Mouse (Mus musculus): ENCODE measurements around the gene Dlg1. TPM values are rescaled to one million over a fixed set of nuclear protein-coding genes. Genes with fewer than 3 reads are reported as not detected.

Gene Dlg1
- polyA plus RNA-seq, 1 experiment = 24.6 TPM

- Histone ChIP-seq H3K4me1 (ENCODE audit: control insufficient read depth, insufficient read depth, low read length) (no peaks in the 10 kb centered on the region), H3K27me3 (replicated peaks; ENCODE audit: control insufficient read depth, insufficient read depth, low read length) (no peaks in the 10 kb centered on the region), H3K4me3 (ENCODE audit: insufficient read depth, low read depth, low read length) (no peak overlapping the region), H3K27ac (ENCODE audit: insufficient read depth, low read depth, low read length) (no peak overlapping the region), H3K36me3 (ENCODE audit: control insufficient read depth, insufficient read depth, low read length) (no peaks in the 10 kb centered on the region)
- 54% methylated on average over 2 of the region's 2 CpGs for WGBS
- TF ChIP-seq CTCF (conservative IDR thresholded peaks at IDR 0.05; ENCODE audit: insufficient read depth, insufficient read length, low read depth, low read length) (no peak), POLR2A (IDR thresholded peaks at IDR 0.05; ENCODE audit: low read depth, low read length) (no peak)
- no peak for DNase-seq
Measured at GRCm38 (mm10) chr16:31655531-31655930, 7.7 kb upstream of the Dlg1 start.

GRCm38 (mm10) chr16:31657502-31657901 lies 5.7 kb upstream of the Dlg1 start:
- no peaks in the 10 kb centered on the region for H3K36me3 ChIP-seq (ENCODE audit: control insufficient read depth, insufficient read depth, low read length)
- 33% methylated on average over 2 of the region's 2 CpGs for WGBS
- H3K4me3 ChIP-seq (ENCODE audit: insufficient read depth, low read depth, low read length) = no peak overlapping the region
- H3K27me3 ChIP-seq (replicated peaks; ENCODE audit: control insufficient read depth, insufficient read depth, low read length) = no peaks in the 10 kb centered on the region
- H3K27ac ChIP-seq (ENCODE audit: insufficient read depth, low read depth, low read length) = no peak overlapping the region
- H3K4me1 ChIP-seq (ENCODE audit: control insufficient read depth, insufficient read depth, low read length) = no peaks in the 10 kb centered on the region
- TF ChIP-seq CTCF (conservative IDR thresholded peaks at IDR 0.05; ENCODE audit: insufficient read depth, insufficient read length, low read depth, low read length) = no peak
- no peak for TF ChIP-seq POLR2A (IDR thresholded peaks at IDR 0.05; ENCODE audit: low read depth, low read length)
- DNase-seq = no peak

DNA sequence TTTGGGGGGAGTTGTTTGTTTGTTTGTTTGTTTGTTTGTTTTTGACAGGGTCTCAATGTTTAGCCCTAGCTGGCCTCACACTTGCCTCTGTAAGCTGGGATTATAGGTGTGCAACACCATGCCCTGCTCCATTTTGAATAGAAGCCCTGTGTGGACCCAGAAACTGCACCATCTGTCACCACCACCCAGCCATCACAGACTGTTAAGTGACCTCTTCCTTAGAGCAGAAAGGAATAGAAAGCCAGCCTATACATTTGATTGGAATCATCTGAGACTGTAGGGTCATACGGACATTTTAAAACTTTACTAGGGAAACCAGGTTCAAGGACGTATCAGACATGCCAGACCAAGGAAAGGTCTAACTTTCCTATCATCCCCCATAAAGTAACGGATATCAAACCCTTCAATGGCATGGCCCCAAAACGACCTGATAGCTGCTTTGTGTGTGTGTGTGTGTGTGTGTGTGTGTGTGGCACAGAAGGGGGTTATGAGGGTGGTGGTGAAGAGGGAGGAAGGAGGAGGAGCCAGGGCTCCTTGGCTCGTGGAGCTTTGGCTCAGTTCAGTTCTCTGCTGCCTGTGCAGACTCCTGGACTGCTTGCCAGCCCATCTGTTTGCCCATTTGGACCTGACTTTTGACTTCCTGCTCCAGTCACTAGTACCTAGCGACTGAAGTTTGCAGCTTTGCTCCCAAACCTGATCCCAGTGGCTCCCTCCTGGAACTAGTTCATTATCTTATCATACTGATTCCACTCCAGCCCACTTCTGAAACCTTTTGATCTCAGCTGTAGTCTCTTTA lies 4.5 kb upstream of the Dlg1 start:
- peak; percentile 66 for DNase-seq
- Histone ChIP-seq H3K27me3 (replicated peaks; ENCODE audit: control insufficient read depth, insufficient read depth, low read length) (no peaks in the 10 kb centered on the region), H3K36me3 (ENCODE audit: control insufficient read depth, insufficient read depth, low read length) (no peaks in the 10 kb centered on the region), H3K4me3 (ENCODE audit: insufficient read depth, low read depth, low read length) (no peak overlapping the region), H3K27ac (ENCODE audit: insufficient read depth, low read depth, low read length) (no peak overlapping the region), H3K4me1 (ENCODE audit: control insufficient read depth, insufficient read depth, low read length) (no peaks in the 10 kb centered on the region)
- 60% methylated on average over 6 of the region's 6 CpGs for WGBS
- TF ChIP-seq POLR2A (IDR thresholded peaks at IDR 0.05; ENCODE audit: low read depth, low read length) (no peak), CTCF (conservative IDR thresholded peaks at IDR 0.05; ENCODE audit: insufficient read depth, insufficient read length, low read depth, low read length) (no peak)

GRCm38 (mm10) chr16:31659453-31659852 lies 3.8 kb upstream of the Dlg1 start:
- no peak for DNase-seq
- TF ChIP-seq POLR2A (IDR thresholded peaks at IDR 0.05; ENCODE audit: low read depth, low read length) = no peak
- TF ChIP-seq CTCF (conservative IDR thresholded peaks at IDR 0.05; ENCODE audit: insufficient read depth, insufficient read length, low read depth, low read length) = no peak
- Histone ChIP-seq H3K4me1 (ENCODE audit: control insufficient read depth, insufficient read depth, low read length) (no peaks in the 10 kb centered on the region), H3K27me3 (replicated peaks; ENCODE audit: control insufficient read depth, insufficient read depth, low read length) (no peaks in the 10 kb centered on the region), H3K4me3 (ENCODE audit: insufficient read depth, low read depth, low read length) (no peak overlapping the region), H3K27ac (ENCODE audit: insufficient read depth, low read depth, low read length) (no peak overlapping the region), H3K36me3 (ENCODE audit: control insufficient read depth, insufficient read depth, low read length) (no peaks in the 10 kb centered on the region)
- WGBS = 75% methylated on average over 5 of the region's 5 CpGs

DNA sequence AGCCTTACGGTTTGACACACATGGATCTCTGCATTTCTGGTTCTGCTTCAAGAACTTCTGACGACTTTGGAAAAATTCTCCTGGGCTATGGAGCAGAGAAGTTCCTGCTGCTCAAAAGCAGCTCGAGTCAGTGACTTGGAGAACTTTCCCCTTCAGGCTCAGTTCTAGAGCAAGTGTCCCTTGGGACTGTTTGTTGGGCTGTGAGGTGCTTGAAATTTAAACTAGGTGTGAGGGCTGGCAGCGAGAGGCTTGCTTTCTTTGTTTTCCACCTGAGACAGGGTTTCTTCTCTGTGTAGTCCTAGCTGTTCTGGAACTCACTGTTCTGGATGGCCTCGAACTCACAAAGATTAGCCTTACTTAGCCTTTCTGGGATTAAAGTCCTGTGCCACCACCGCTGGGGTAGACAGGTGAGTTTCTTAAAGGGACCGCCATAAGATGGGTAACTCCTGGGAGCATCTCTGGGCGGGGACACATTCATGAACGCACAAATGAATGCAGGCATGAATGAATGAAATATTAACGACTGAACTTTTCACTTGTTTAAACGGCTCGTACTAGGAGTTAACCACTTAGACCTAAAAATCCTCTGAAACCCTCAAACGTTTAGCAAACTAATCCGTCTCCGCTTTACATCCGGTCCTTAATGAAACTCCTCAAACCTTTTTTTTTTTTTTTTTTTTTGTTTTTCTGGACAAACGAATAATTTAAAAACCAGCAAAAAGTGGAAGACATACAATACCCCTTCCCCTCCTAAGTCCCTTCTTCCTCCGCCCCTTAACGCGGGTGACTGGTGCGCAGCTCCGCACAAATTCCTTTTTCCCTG lies 476 bp upstream of the Dlg1 start:
- no peaks in the 10 kb centered on the region; the same call in 1 of the 2 replicates for H3K4me1 ChIP-seq (ENCODE audit: control insufficient read depth, insufficient read depth, low read length)
- H3K4me3 ChIP-seq (ENCODE audit: insufficient read depth, low read depth, low read length) = peak overlapping the region; percentile 71
- WGBS = 9% methylated on average over 22 of the region's 22 CpGs
- peak overlapping the region; percentile 74 for H3K27ac ChIP-seq (ENCODE audit: insufficient read depth, low read depth, low read length)
- H3K27me3 ChIP-seq (replicated peaks; ENCODE audit: control insufficient read depth, insufficient read depth, low read length) = no peaks in the 10 kb centered on the region
- peak; percentile 9 for DNase-seq
- TF ChIP-seq POLR2A (IDR thresholded peaks at IDR 0.05; ENCODE audit: low read depth, low read length) (no peak), CTCF (conservative IDR thresholded peaks at IDR 0.05; ENCODE audit: insufficient read depth, insufficient read length, low read depth, low read length) (no peak)
- H3K36me3 ChIP-seq (ENCODE audit: control insufficient read depth, insufficient read depth, low read length) = no peaks in the 10 kb centered on the region; the same call in 1 of the 2 replicates

GRCm38 (mm10) chr16:31664287-31664597 lies 999 bp downstream of the Dlg1 start:
- H3K27ac ChIP-seq (ENCODE audit: insufficient read depth, low read depth, low read length) = peak overlapping the region; percentile 75
- no peaks in the 10 kb centered on the region for H3K27me3 ChIP-seq (replicated peaks; ENCODE audit: control insufficient read depth, insufficient read depth, low read length)
- under 1% methylated on average over 35 of the region's 36 CpGs for WGBS
- H3K4me3 ChIP-seq (ENCODE audit: insufficient read depth, low read depth, low read length) = peak overlapping the region; percentile 71
- DNase-seq = no peak
- H3K4me1 ChIP-seq (ENCODE audit: control insufficient read depth, insufficient read depth, low read length) = no peaks in the 10 kb centered on the region; the same call in 1 of the 2 replicates
- H3K36me3 ChIP-seq (ENCODE audit: control insufficient read depth, insufficient read depth, low read length) = no peaks in the 10 kb centered on the region; the same call in 1 of the 2 replicates
- TF ChIP-seq CTCF (conservative IDR thresholded peaks at IDR 0.05; ENCODE audit: insufficient read depth, insufficient read length, low read depth, low read length) = no peak
- TF ChIP-seq POLR2A (IDR thresholded peaks at IDR 0.05; ENCODE audit: low read depth, low read length) = no peak

DNA sequence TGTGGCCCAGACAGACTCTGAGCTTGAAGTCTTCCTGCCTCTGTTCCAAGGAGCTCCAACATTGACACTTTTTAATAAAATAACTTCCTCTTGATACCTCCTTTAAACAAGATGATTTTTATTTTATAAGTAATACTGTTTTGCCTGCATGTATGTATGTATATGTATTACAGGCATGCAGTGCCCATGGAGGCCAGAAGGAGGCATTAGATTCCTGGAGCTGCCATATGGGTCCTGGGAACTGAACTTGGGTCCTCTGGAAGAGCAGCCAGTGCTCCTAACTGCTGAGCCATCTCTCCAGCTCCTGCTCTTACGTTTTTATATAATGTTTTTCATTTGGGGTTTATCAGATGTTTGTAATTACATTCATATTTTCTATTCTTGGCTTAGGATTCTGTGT lies 9.0 kb downstream of the Dlg1 start:
- no peak for DNase-seq
- Histone ChIP-seq H3K4me1 (ENCODE audit: control insufficient read depth, insufficient read depth, low read length) (no peaks in the 10 kb centered on the region; the same call in 1 of the 2 replicates), H3K4me3 (ENCODE audit: insufficient read depth, low read depth, low read length) (no peak overlapping the region), H3K27ac (ENCODE audit: insufficient read depth, low read depth, low read length) (no peak overlapping the region), H3K36me3 (ENCODE audit: control insufficient read depth, insufficient read depth, low read length) (no peaks in the 10 kb centered on the region; the same call in 1 of the 2 replicates), H3K27me3 (replicated peaks; ENCODE audit: control insufficient read depth, insufficient read depth, low read length) (no peaks in the 10 kb centered on the region)
- 80% methylated on average over 1 of the region's 1 CpGs for WGBS
- TF ChIP-seq POLR2A (IDR thresholded peaks at IDR 0.05; ENCODE audit: low read depth, low read length) = no peak
